Mouse (Mus musculus) hindbrain, embryonic 13.5 days (tissue): ENCODE results near the gene Gm20388. TPM values are rescaled to one million over a fixed set of nuclear protein-coding genes. Genes with fewer than 3 reads are reported as not detected.

ENCODE experiments used
- ATAC-seq: fragments of 200-750 bp; cut with Nextera tagmentation; 2 replicates; pipeline ENCODE4 v1.8.0; 2017; ENCODE audit warnings: moderate TSS enrichment; ENCODE audit not compliant: low FRiP score
- H3K27ac ChIP-seq: fragments of 300-500 bp; sonication (generic); 2 replicates; pipeline ENCODE4 v1.5.1; 2015; ENCODE audit warnings: inconsistent platforms, mild to moderate bottlenecking, moderate library complexity
- H3K27me3 ChIP-seq: fragments of 300-500 bp; sonication (generic); 2 replicates; pipeline ENCODE4 v1.6.1; 2015; ENCODE audit warnings: mild to moderate bottlenecking, inconsistent platforms
- H3K36me3 ChIP-seq: fragments of 300-500 bp; sonication (generic); 2 replicates; pipeline ENCODE4 v1.6.1; 2015; ENCODE audit warnings: mild to moderate bottlenecking, inconsistent platforms
- H3K4me1 ChIP-seq: fragments of 300-500 bp; sonication (generic); replicated peaks from 2 replicates; pipeline ENCODE4 v1.6.1; 2015; ENCODE audit warnings: inconsistent platforms
- H3K4me2 ChIP-seq: fragments of 300-500 bp; sonication (generic); 2 replicates; pipeline ENCODE4 v1.6.1; 2015; ENCODE audit warnings: inconsistent platforms, mild to moderate bottlenecking, moderate library complexity
- H3K4me3 ChIP-seq: fragments of 300-500 bp; sonication (generic); 2 replicates; pipeline ENCODE4 v1.5.1; 2015; ENCODE audit warnings: mild to moderate bottlenecking, inconsistent platforms
- H3K9ac ChIP-seq: fragments of 300-500 bp; sonication (generic); 2 replicates; pipeline ENCODE4 v1.6.1; 2015; ENCODE audit warnings: mild to moderate bottlenecking, inconsistent platforms
- H3K9me3 ChIP-seq: fragments of 300-500 bp; sonication (generic); 2 replicates; pipeline ENCODE4 v1.6.1; 2016; ENCODE audit warnings: inconsistent platforms
- WGBS: fragments of 180-500 bp; shearing (Covaris S2); methylation state at CpG from one replicate; pipeline ENCODE4 v1.1.7; 2015; 5-methylcytosine and 5-hydroxymethylcytosine counted together
- polyA plus RNA-seq: library from polyadenylated mRNA; unstranded; fragments of >200 nt; fragmentation: Nextera tagmentation; extraction: Ambion mirVana; gene quantifications from 2 replicates; pipeline ENCODE4 v1.2.1, GENCODE M21; 2015

Gene Gm20388
- polyA plus RNA-seq, 1 experiment from 2014 or later = 1.9 TPM

- 0 out of 2 replicates have a peak overlapping the region, but pooled peaks have one; percentile 73 for H3K9ac ChIP-seq
- peaks cover 69% of the 10 kb centered on the region for H3K27me3 ChIP-seq
- WGBS = 81% methylated on average over 13 of the region's 13 CpGs
- H3K9me3 ChIP-seq = no peaks in the 10 kb centered on the region
- H3K4me3 ChIP-seq = no peak overlapping the region
- no peak for ATAC-seq
- H3K36me3 ChIP-seq = peaks cover 5% of the 10 kb centered on the region; the same call in 1 of the 2 replicates
- H3K27ac ChIP-seq = no peak overlapping the region
- H3K4me2 ChIP-seq = peak overlapping the region; percentile 81; the same call in 1 of the 2 replicates
- peaks cover 34% of the 10 kb centered on the region for H3K4me1 ChIP-seq
Measured at GRCm38 (mm10) chr8:122334791-122335490, 2424.3 kb downstream of the Gm20388 start.

- WGBS = 8% methylated on average over 55 of the region's 57 CpGs
- Histone ChIP-seq H3K27me3 (peaks cover 73% of the 10 kb centered on the region), H3K4me2 (peak overlapping the region; percentile 81), H3K9me3 (no peaks in the 10 kb centered on the region), H3K4me1 (peaks cover 27% of the 10 kb centered on the region), H3K36me3 (peaks cover 5% of the 10 kb centered on the region; the same call in 1 of the 2 replicates), H3K27ac (no peak overlapping the region), H3K4me3 (peak overlapping the region; percentile 52), H3K9ac (peak overlapping the region; percentile 73)
- ATAC-seq = peak; percentile 43; the same call in 1 of the 2 replicates
Measured at GRCm38 (mm10) chr8:122335638-122336250, 2425.1 kb downstream of the Gm20388 start.

- Histone ChIP-seq H3K4me3 (peak overlapping the region; percentile 52), H3K4me1 (peaks cover 21% of the 10 kb centered on the region), H3K27me3 (peaks cover 78% of the 10 kb centered on the region), H3K4me2 (peak overlapping the region; percentile 81), H3K9me3 (no peaks in the 10 kb centered on the region), H3K27ac (no peak overlapping the region), H3K36me3 (peaks cover 5% of the 10 kb centered on the region; the same call in 1 of the 2 replicates), H3K9ac (peak overlapping the region; percentile 73)
- 2% methylated on average over 76 of the region's 81 CpGs for WGBS
- ATAC-seq = peak; percentile 71
Measured at GRCm38 (mm10) chr8:122336251-122336910, 2425.7 kb downstream of the Gm20388 start.

GRCm38 (mm10) chr8:122338852-122339251 is 2428.2 kb downstream of the Gm20388 start:
- 57% methylated on average over 6 of the region's 6 CpGs for WGBS
- no peak for ATAC-seq
- H3K36me3 ChIP-seq = peaks cover 5% of the 10 kb centered on the region; the same call in 1 of the 2 replicates
- H3K27ac ChIP-seq = no peak overlapping the region
- H3K4me2 ChIP-seq = no peak overlapping the region
- H3K4me1 ChIP-seq = peaks cover 42% of the 10 kb centered on the region
- peaks cover 96% of the 10 kb centered on the region for H3K27me3 ChIP-seq
- H3K9ac ChIP-seq = no peak overlapping the region
- no peaks in the 10 kb centered on the region for H3K9me3 ChIP-seq
- H3K4me3 ChIP-seq = no peak overlapping the region

GRCm38 (mm10) chr8:122340761-122341160 is 2430.1 kb downstream of the Gm20388 start:
- Histone ChIP-seq H3K9ac (no peak overlapping the region), H3K27me3 (peaks cover 91% of the 10 kb centered on the region), H3K9me3 (no peaks in the 10 kb centered on the region), H3K4me1 (peaks cover 50% of the 10 kb centered on the region), H3K36me3 (no peaks in the 10 kb centered on the region), H3K4me2 (no peak overlapping the region), H3K27ac (no peak overlapping the region), H3K4me3 (no peak overlapping the region)
- WGBS = 80% methylated on average over 3 of the region's 3 CpGs
- no peak for ATAC-seq

GRCm38 (mm10) chr8:122341790-122342189 is 2431.1 kb downstream of the Gm20388 start:
- Histone ChIP-seq H3K4me2 (no peak overlapping the region), H3K36me3 (no peaks in the 10 kb centered on the region), H3K4me1 (peaks cover 40% of the 10 kb centered on the region), H3K27me3 (peaks cover 90% of the 10 kb centered on the region), H3K9me3 (no peaks in the 10 kb centered on the region), H3K27ac (no peak overlapping the region), H3K4me3 (no peak overlapping the region), H3K9ac (no peak overlapping the region)
- no peak for ATAC-seq
- 91% methylated on average over 6 of the region's 6 CpGs for WGBS

GRCm38 (mm10) chr8:122342362-122342761 is 2431.7 kb downstream of the Gm20388 start:
- peaks cover 36% of the 10 kb centered on the region for H3K4me1 ChIP-seq
- no peak overlapping the region for H3K27ac ChIP-seq
- ATAC-seq = no peak
- no peaks in the 10 kb centered on the region for H3K9me3 ChIP-seq
- no peak overlapping the region for H3K9ac ChIP-seq
- no peaks in the 10 kb centered on the region for H3K36me3 ChIP-seq
- WGBS = 52% methylated on average over 5 of the region's 5 CpGs
- no peak overlapping the region for H3K4me2 ChIP-seq
- peaks cover 88% of the 10 kb centered on the region for H3K27me3 ChIP-seq
- H3K4me3 ChIP-seq = no peak overlapping the region

GRCm38 (mm10) chr8:122342806-122343209 is 2432.2 kb downstream of the Gm20388 start:
- 0 out of 2 replicates have a peak overlapping the region, but pooled peaks have one; percentile 27 for H3K4me3 ChIP-seq
- peaks cover 84% of the 10 kb centered on the region for H3K27me3 ChIP-seq
- peak overlapping the region; percentile 49 for H3K4me2 ChIP-seq
- peaks cover 39% of the 10 kb centered on the region for H3K4me1 ChIP-seq
- H3K9me3 ChIP-seq = no peaks in the 10 kb centered on the region
- ATAC-seq = no peak
- no peaks in the 10 kb centered on the region for H3K36me3 ChIP-seq
- 5% methylated on average over 9 of the region's 9 CpGs for WGBS
- H3K9ac ChIP-seq = 0 out of 2 replicates have a peak overlapping the region, but pooled peaks have one; percentile 35
- H3K27ac ChIP-seq = no peak overlapping the region

GRCm38 (mm10) chr8:122343341-122343740 is 2432.7 kb downstream of the Gm20388 start:
- Histone ChIP-seq H3K9ac (peak overlapping the region; percentile 35; the same call in 1 of the 2 replicates), H3K4me3 (peak overlapping the region; percentile 27), H3K4me2 (peak overlapping the region; percentile 49), H3K9me3 (no peaks in the 10 kb centered on the region), H3K27me3 (peaks cover 79% of the 10 kb centered on the region), H3K27ac (no peak overlapping the region), H3K36me3 (no peaks in the 10 kb centered on the region), H3K4me1 (peaks cover 40% of the 10 kb centered on the region)
- WGBS = 4% methylated on average over 11 of the region's 11 CpGs
- ATAC-seq = no peak

GRCm38 (mm10) chr8:122343758-122344157 is 2433.1 kb downstream of the Gm20388 start:
- Histone ChIP-seq H3K4me2 (peak overlapping the region; percentile 49), H3K27me3 (peaks cover 78% of the 10 kb centered on the region), H3K4me1 (peaks cover 40% of the 10 kb centered on the region), H3K27ac (no peak overlapping the region), H3K4me3 (peak overlapping the region; percentile 27), H3K9me3 (no peaks in the 10 kb centered on the region), H3K36me3 (no peaks in the 10 kb centered on the region), H3K9ac (peak overlapping the region; percentile 24; the same call in 1 of the 2 replicates)
- 0% methylated on average over 14 of the region's 14 CpGs for WGBS
- ATAC-seq = no peak

- no peak overlapping the region for H3K4me2 ChIP-seq
- ATAC-seq = no peak
- H3K9me3 ChIP-seq = no peaks in the 10 kb centered on the region
- WGBS = 2% methylated on average over 3 of the region's 5 CpGs
- no peak overlapping the region for H3K9ac ChIP-seq
- no peaks in the 10 kb centered on the region for H3K36me3 ChIP-seq
- H3K27ac ChIP-seq = no peak overlapping the region
- H3K27me3 ChIP-seq = peaks cover 78% of the 10 kb centered on the region
- peaks cover 40% of the 10 kb centered on the region for H3K4me1 ChIP-seq
- H3K4me3 ChIP-seq = no peak overlapping the region
Measured at GRCm38 (mm10) chr8:122344219-122344618, 2433.6 kb downstream of the Gm20388 start.
